Mouse (Mus musculus) embryonic facial prominence, embryonic 11.5 days (tissue): ENCODE results near the gene Tbl1x. TPM values are rescaled to one million over a fixed set of nuclear protein-coding genes. Genes with fewer than 3 reads are reported as not detected.

Source experiments
- ATAC-seq: fragments of 200-750 bp; cut with Nextera tagmentation; replicated peaks from 2 replicates; pipeline ENCODE4 v1.8.0; 2017; ENCODE audit warnings: low read depth; ENCODE audit not compliant: insufficient number of reproducible peaks, low FRiP score, low TSS enrichment
- DNase-seq: peaks from one replicate; pipeline ENCODE4 v3.0.0-alpha.2; 2015; ENCODE audit warnings: low spot score
- H3K27ac ChIP-seq: fragments of 300-500 bp; sonication (generic); replicated peaks from 2 replicates; pipeline ENCODE4 v1.5.1; 2014; ENCODE audit warnings: mild to moderate bottlenecking, low read depth, low read length, control low read depth
- H3K27me3 ChIP-seq: fragments of 300-500 bp; sonication (generic); 2 replicates; pipeline ENCODE4 v1.6.1; 2014; ENCODE audit warnings: mild to moderate bottlenecking, low read length, moderate library complexity, mixed read lengths; ENCODE audit not compliant: control insufficient read depth, insufficient read depth
- H3K36me3 ChIP-seq: fragments of 300-500 bp; sonication (generic); replicated peaks from 2 replicates; pipeline ENCODE4 v1.6.1; 2014; ENCODE audit warnings: low read depth, mild to moderate bottlenecking, low read length, moderate library complexity, mixed read lengths; ENCODE audit not compliant: control insufficient read depth, insufficient read depth
- H3K4me1 ChIP-seq: fragments of 300-500 bp; sonication (generic); 2 replicates; pipeline ENCODE4 v1.6.1; 2014; ENCODE audit warnings: low read length, mixed read lengths; ENCODE audit not compliant: control insufficient read depth, insufficient read depth
- H3K4me2 ChIP-seq: fragments of 300-500 bp; sonication (generic); 2 replicates; pipeline ENCODE4 v1.6.1; 2014; ENCODE audit warnings: low read depth, mild to moderate bottlenecking, control low read depth, low read length, moderate library complexity
- H3K4me3 ChIP-seq: fragments of 300-500 bp; sonication (generic); 2 replicates; pipeline ENCODE4 v1.5.1; 2014; ENCODE audit warnings: low read depth, low read length, control low read depth
- H3K9ac ChIP-seq: fragments of 300-500 bp; sonication (generic); replicated peaks from 2 replicates; pipeline ENCODE4 v1.6.1; 2014; ENCODE audit warnings: mild to moderate bottlenecking, control low read depth, low read length
- H3K9me3 ChIP-seq: fragments of 300-500 bp; sonication (generic); replicated peaks from 2 replicates; pipeline ENCODE4 v1.6.1; 2016; ENCODE audit warnings: mild to moderate bottlenecking, low read length, inconsistent platforms, mixed read lengths; ENCODE audit not compliant: control insufficient read depth
- WGBS: fragments of 180-500 bp; shearing (Covaris S2); extraction: QIAGEN DNeasy Blood & Tissue Kit; methylation state at CpG from one replicate; pipeline ENCODE4 v1.1.7; 2014; 5-methylcytosine and 5-hydroxymethylcytosine counted together
- polyA plus RNA-seq: library from polyadenylated mRNA; unstranded; fragments of >200 nt; fragmentation: Nextera tagmentation; extraction: Ambion mirVana; gene quantifications from 2 replicates; pipeline ENCODE4 v1.2.1, GENCODE M21; 2014

Tbl1x gene
- polyA plus RNA-seq, 1 experiment from 2014 or later, result 98.8 TPM

DNA sequence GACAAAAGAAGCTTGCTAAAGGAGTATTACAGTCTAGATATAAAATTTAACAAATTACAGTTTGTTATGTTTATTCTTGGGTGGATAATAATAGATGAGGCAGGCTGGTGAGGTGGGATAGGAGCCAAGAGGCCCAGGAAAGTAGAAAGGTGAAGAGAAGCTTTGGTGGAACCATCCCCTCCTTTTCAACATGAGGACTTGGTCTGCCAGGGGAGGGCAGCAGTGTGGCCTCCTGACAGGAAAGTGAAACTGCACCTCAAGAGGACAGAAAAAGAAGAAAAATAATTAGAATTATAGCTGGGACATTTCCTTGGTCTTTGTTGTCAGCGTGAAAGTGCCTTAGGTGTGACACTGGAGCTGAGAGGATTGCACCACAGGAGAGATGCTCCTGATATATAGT, 35.6 kb downstream of the Tbl1x start:
- Histone ChIP-seq H3K27me3 (no peaks in the 10 kb centered on the region), H3K4me1 (no peaks in the 10 kb centered on the region), H3K4me2 (no peak overlapping the region), H3K27ac (no peak overlapping the region), H3K4me3 (no peak overlapping the region), H3K9ac (no peak overlapping the region), H3K9me3 (no peaks in the 10 kb centered on the region), H3K36me3 (no peaks in the 10 kb centered on the region)
- no peak for ATAC-seq
- DNase-seq, result no peak
- WGBS, result 100% methylated on average over 1 of the region's 1 CpGs

DNA sequence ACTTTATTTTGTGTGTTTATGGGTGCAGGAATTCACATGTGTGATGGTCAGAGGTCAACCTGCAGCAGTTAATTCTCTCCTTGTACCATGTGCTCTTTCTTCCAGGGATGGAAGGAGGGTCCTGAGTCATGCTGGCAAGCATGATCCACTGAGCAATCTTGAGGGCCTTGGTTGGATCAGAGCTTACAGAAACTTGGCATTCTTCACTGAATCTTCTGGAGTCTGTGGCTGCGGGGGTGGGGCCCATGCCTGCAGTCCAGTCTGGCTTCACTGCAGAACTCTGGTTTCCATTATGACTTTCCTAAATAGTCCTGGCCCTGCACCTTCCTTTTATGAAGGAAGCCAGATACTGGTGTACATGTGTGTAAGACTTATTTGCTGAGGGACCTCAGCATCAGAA, 38.1 kb downstream of the Tbl1x start:
- Histone ChIP-seq H3K9ac (no peak overlapping the region), H3K4me3 (no peak overlapping the region), H3K4me2 (no peak overlapping the region), H3K27ac (no peak overlapping the region), H3K27me3 (no peaks in the 10 kb centered on the region), H3K4me1 (no peaks in the 10 kb centered on the region), H3K36me3 (no peaks in the 10 kb centered on the region), H3K9me3 (no peaks in the 10 kb centered on the region)
- DNase-seq (no peak), ATAC-seq (no peak)
- 86% methylated on average over 1 of the region's 1 CpGs for WGBS

DNA sequence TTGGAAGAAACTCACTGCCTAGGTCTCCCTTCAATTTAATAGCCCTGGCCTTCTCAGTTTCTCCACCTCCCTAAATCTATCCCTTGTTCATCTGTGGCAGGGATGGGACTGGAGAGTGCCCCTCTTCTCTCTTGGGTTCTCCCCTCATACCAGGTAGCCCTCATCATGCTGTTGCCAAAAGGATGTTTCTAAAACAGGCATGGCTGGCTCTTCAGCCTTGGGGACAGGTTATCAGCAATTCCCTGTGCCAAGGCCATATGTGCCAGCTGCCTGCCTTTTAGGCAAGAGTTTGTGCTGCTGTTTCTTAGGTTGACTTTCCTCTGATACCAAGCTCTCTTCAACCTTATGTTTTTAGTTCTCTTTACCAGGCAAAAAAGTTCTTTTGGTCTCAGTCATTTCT, 39.6 kb downstream of the Tbl1x start:
- H3K9ac ChIP-seq, result no peak overlapping the region
- H3K4me1 ChIP-seq, result no peaks in the 10 kb centered on the region
- H3K4me3 ChIP-seq, result no peak overlapping the region
- DNase-seq, result no peak
- H3K4me2 ChIP-seq, result no peak overlapping the region
- no peaks in the 10 kb centered on the region for H3K27me3 ChIP-seq
- ATAC-seq, result no peak
- H3K27ac ChIP-seq, result no peak overlapping the region
- no peaks in the 10 kb centered on the region for H3K9me3 ChIP-seq
- H3K36me3 ChIP-seq, result no peaks in the 10 kb centered on the region

DNA sequence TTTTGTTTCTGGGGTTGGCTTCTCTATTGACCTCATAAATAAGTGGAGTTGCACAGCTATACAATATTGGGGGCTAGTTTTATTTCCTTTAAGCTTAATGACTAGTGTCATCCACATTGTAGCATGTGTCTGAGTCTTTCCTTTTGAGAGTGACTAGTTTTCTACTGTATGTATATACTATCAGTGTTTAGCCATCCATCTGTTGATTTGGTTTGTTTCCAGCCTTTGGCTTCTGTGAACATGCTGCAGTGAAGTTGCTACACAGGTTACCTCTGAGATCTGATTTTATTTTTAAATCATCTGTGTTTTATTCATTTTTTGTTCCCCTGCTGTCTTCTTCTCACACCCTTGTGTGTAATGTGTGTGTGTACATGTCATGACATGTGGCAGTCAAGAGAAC, 40.5 kb downstream of the Tbl1x start:
- no peak for ATAC-seq
- H3K9ac ChIP-seq, result no peak overlapping the region
- no peaks in the 10 kb centered on the region for H3K36me3 ChIP-seq
- no peak overlapping the region for H3K27ac ChIP-seq
- no peaks in the 10 kb centered on the region for H3K27me3 ChIP-seq
- no peak for DNase-seq
- H3K4me2 ChIP-seq, result no peak overlapping the region
- H3K4me1 ChIP-seq, result no peaks in the 10 kb centered on the region
- H3K4me3 ChIP-seq, result no peak overlapping the region
- H3K9me3 ChIP-seq, result no peaks in the 10 kb centered on the region

DNA sequence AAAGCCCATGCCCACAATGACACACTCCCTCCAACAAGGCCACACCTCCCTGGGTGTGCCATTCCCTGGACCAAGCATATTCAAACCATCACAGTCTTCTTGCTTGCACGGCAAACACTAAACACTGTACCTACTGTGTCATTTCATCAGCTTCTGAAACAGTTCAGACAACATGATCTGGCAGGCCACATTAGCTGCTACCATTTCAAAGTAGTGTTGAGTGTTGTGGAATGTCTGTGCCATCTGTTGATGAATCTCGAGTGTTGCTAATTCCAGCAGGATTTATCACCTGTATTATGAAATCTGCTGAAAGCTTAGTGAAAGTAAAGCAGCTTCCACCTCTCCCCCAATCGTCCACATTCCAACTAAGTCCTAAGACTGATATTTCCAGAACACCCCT, 41.3 kb downstream of the Tbl1x start:
- Histone ChIP-seq H3K27me3 (no peaks in the 10 kb centered on the region), H3K9ac (no peak overlapping the region), H3K27ac (no peak overlapping the region), H3K4me3 (no peak overlapping the region), H3K9me3 (no peaks in the 10 kb centered on the region), H3K4me1 (no peaks in the 10 kb centered on the region), H3K36me3 (no peaks in the 10 kb centered on the region), H3K4me2 (no peak overlapping the region)
- DNase-seq (no peak), ATAC-seq (no peak)
- WGBS, result 84% methylated on average over 3 of the region's 3 CpGs

DNA sequence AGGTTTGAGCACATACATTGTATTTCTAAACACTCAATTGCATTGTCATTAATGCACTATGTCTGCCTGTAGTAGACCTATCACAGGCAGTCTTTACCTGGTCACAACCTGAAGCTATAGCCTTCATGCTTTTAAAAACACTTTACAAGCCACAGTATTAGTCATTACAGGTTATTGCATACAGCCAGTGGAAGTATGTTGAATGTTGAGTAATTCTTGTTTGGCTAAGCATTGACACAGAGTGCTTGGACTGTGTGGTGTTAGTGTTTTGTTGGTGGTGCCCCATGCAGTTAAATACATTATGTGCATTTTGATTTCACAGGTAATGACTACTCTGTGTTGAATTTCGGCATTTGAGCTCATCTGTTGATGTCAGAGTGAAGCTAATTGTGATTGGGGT, 45.2 kb downstream of the Tbl1x start:
- Histone ChIP-seq H3K9me3 (no peaks in the 10 kb centered on the region), H3K9ac (no peak overlapping the region), H3K36me3 (no peaks in the 10 kb centered on the region), H3K4me1 (no peaks in the 10 kb centered on the region), H3K27ac (no peak overlapping the region), H3K4me2 (no peak overlapping the region), H3K4me3 (no peak overlapping the region), H3K27me3 (no peaks in the 10 kb centered on the region)
- ATAC-seq (no peak), DNase-seq (no peak)
- WGBS, result 81% methylated on average over 1 of the region's 1 CpGs

DNA sequence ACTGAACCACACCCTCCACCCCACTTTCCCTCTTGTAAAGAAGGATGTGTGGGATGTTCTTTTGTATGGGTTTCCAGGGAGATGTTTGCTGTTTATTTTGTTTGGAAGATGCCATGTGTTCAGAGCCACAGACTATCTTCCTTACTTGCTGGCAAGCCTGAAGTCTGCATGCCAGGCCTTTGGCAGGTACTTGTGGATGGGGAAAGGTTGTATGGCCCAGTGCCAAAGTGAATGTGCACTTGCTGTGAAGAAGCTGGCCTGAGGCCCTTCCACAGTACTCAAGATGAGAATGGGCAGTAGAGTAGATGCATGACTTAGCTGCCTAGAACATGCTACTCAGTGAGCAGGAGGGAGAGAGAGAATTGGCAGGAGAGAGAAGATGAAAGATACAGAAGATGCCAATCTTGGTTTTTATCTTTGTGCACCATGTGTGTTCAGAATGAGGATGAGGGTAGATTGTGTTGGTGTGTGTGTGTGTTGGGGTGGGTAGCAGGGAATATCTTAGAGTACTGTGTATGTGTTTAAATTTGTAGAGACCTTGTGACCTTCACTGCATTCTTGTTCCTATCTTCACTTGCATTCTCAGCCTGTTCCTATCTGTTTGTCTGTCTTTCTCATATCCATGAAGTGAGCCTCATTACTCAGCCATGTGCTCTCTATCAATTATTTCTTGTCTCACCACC, 48.5 kb downstream of the Tbl1x start:
- ATAC-seq (no peak), DNase-seq (no peak)
- H3K36me3 ChIP-seq, result no peaks in the 10 kb centered on the region
- H3K9me3 ChIP-seq, result no peaks in the 10 kb centered on the region
- no peak overlapping the region for H3K4me2 ChIP-seq
- H3K4me3 ChIP-seq, result no peak overlapping the region
- no peak overlapping the region for H3K27ac ChIP-seq
- no peaks in the 10 kb centered on the region for H3K4me1 ChIP-seq
- no peaks in the 10 kb centered on the region for H3K27me3 ChIP-seq
- no peak overlapping the region for H3K9ac ChIP-seq

DNA sequence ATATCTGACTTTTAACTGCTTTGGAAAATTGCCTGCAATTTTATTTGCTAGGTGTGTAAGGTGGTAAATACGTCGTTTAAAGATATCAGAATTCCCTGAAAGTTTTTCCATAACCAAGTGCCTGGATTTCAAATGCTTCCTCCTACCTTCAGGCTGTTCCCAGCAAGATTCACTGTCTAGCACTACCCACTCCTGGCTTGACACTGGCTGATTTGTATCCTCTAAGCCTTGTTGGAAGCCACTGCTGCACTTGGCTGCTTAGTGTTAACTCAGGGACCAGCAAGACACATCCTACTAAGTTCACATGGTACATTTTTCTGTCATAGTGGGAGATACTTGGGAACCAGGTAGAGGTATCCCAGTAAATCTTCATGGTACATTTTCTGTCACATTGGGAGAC, 52.8 kb downstream of the Tbl1x start:
- Histone ChIP-seq H3K9ac (no peak overlapping the region), H3K9me3 (no peaks in the 10 kb centered on the region), H3K27me3 (no peaks in the 10 kb centered on the region), H3K4me3 (no peak overlapping the region), H3K4me1 (no peaks in the 10 kb centered on the region), H3K36me3 (no peaks in the 10 kb centered on the region), H3K4me2 (no peak overlapping the region), H3K27ac (no peak overlapping the region)
- 90% methylated on average over 2 of the region's 2 CpGs for WGBS
- ATAC-seq (no peak), DNase-seq (no peak)
